Mouse (Mus musculus) intestine, embryonic 14.5 days (tissue): ENCODE results near the gene Pcp2. TPM values are rescaled to one million over a fixed set of nuclear protein-coding genes. Genes with fewer than 3 reads are reported as not detected.

Source experiments
- ATAC-seq: fragments of 200-750 bp; cut with Nextera tagmentation; replicated peaks from 2 replicates; pipeline ENCODE4 v1.8.0; 2017; ENCODE audit warnings: low read depth, moderate number of reproducible peaks, moderate TSS enrichment, moderate library complexity; ENCODE audit not compliant: low FRiP score, low TSS enrichment
- DNase-seq: peaks from one replicate; pipeline ENCODE4 v3.0.0-alpha.2; 2018; ENCODE audit warnings: low spot score
- H3K27ac ChIP-seq: fragments of 300-500 bp; sonication (generic); 2 replicates; pipeline ENCODE4 v1.5.1; 2014; ENCODE audit warnings: low read depth, mild to moderate bottlenecking, control low read depth
- H3K27me3 ChIP-seq: fragments of 300-500 bp; sonication (generic); replicated peaks from 2 replicates; pipeline ENCODE4 v1.6.1; 2014; ENCODE audit warnings: low read length, control low read depth; ENCODE audit not compliant: control insufficient read depth, insufficient read depth
- H3K36me3 ChIP-seq: fragments of 300-500 bp; sonication (generic); 2 replicates; pipeline ENCODE4 v1.6.1; 2014; ENCODE audit warnings: low read length, control low read depth; ENCODE audit not compliant: control insufficient read depth, insufficient read depth
- H3K4me1 ChIP-seq: fragments of 300-500 bp; sonication (generic); replicated peaks from 2 replicates; pipeline ENCODE4 v1.6.1; 2014; ENCODE audit warnings: low read length, control low read depth, mixed read lengths; ENCODE audit not compliant: control insufficient read depth, insufficient read depth
- H3K4me2 ChIP-seq: fragments of 300-500 bp; sonication (generic); 2 replicates; pipeline ENCODE4 v1.6.1; 2014; ENCODE audit warnings: low read length
- H3K4me3 ChIP-seq: fragments of 300-500 bp; sonication (generic); 2 replicates; pipeline ENCODE4 v1.5.1; 2014; ENCODE audit warnings: low read depth, low read length, control low read depth, mixed read lengths
- H3K9ac ChIP-seq: fragments of 300-500 bp; sonication (generic); 2 replicates; pipeline ENCODE4 v1.6.1; 2014; ENCODE audit warnings: mild to moderate bottlenecking, low read length
- H3K9me3 ChIP-seq: fragments of 300-500 bp; sonication (generic); 2 replicates; pipeline ENCODE4 v1.6.1; 2016; ENCODE audit warnings: low read length, control low read depth; ENCODE audit not compliant: control insufficient read depth
- WGBS: fragments of 180-500 bp; shearing (Covaris S2); extraction: QIAGEN DNeasy Blood & Tissue Kit; methylation state at CpG from one replicate; pipeline ENCODE4 v1.1.7; 2014; 5-methylcytosine and 5-hydroxymethylcytosine counted together
- polyA plus RNA-seq: library from polyadenylated mRNA; unstranded; fragments of >200 nt; fragmentation: Nextera tagmentation; extraction: Ambion mirVana; gene quantifications from 2 replicates; pipeline ENCODE4 v1.2.1, GENCODE M21; 2014

The Pcp2 gene
- polyA plus RNA-seq, 1 experiment from 2014 or later: not detected

DNA sequence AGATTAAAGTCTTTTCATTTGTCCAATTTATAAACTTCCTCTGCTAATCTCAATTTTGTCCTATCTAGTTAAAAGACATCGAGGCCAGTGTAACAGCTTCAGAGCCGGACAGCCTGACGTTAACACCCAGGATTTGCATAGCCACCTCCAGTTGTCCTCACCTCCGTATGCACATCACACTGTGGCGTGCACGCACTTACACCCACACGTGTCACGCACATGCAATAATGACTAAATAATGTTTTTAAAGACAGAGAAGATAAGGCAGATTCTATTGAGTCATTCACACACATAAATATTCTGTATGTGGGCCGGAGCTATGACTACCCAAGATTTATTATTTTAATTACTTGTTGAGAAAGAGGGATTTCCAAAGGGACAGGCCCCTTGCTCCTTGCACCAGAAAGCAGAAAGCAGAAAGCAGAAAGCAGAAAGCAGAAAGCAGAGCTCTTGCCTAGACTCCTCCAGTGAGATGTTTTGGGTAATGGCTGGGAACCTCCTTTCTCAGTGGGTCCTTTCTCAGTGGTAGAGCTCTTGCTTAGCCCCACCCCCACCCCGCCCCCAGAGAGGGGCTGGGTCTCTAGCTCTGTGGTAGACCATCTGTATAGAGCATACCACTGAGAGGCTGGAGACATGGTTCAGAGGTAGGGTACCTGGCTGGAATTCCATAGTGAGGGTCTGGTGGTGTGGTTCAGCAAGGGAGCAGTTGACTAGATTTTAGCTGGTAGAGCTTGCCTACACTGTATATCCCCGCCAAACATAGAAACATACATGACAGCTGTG lies 29.6 kb upstream of the Pcp2 start:
- ATAC-seq (no peak), DNase-seq (no peak)
- Histone ChIP-seq H3K4me3 (no peak overlapping the region), H3K27me3 (no peaks in the 10 kb centered on the region), H3K9me3 (no peaks in the 10 kb centered on the region), H3K4me1 (no peaks in the 10 kb centered on the region), H3K27ac (no peak overlapping the region), H3K9ac (no peak overlapping the region), H3K4me2 (no peak overlapping the region), H3K36me3 (no peaks in the 10 kb centered on the region)
- WGBS: 70% methylated on average over 11 of the region's 11 CpGs

DNA sequence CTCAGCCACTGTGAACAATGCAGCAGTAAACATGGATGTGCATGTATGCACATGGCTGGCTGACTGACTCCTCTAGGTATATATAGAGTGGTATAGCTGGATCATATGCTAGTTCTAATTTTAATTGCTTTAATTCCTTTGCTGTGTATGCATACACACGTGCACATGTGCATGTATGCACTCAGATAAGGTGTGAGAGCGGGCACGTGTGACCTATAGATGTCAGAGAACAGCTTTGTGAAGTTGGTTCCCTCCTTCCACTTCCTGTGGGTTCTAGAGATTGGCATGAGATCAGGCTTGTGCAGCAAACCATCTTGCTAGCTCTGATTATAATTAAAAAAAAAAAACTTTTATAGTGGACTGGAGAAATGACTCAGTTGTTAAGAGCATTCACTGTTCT lies 27.5 kb upstream of the Pcp2 start:
- no peak for ATAC-seq

DNA sequence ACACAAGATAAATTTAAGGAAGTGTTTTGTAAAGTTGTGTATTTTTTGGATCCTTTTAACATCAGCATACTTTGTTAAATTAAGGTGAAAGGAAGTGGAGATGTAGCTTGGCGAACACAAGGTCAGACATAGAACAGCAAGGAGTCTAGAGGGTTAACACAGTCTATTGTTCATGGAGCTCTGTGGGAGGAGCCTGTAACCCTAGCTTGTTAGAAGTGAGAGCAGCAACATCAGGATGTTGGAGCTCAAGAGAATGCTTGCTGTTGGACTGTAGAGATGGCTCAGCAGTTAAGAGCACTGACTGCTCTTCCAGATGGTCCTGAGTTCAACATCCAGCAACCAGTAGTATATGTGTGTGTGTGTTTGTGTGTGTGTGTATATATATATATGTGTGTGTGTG lies 23.6 kb upstream of the Pcp2 start:
- 41% methylated on average over 1 of the region's 1 CpGs for WGBS
- Histone ChIP-seq H3K4me2 (no peak overlapping the region), H3K9me3 (no peaks in the 10 kb centered on the region), H3K27ac (no peak overlapping the region), H3K4me3 (no peak overlapping the region), H3K9ac (no peak overlapping the region), H3K27me3 (no peaks in the 10 kb centered on the region), H3K4me1 (no peaks in the 10 kb centered on the region), H3K36me3 (no peaks in the 10 kb centered on the region)
- DNase-seq (no peak), ATAC-seq (no peak)

More for the DNA sequence above, 27.5 kb upstream of the Pcp2 start:
- Histone ChIP-seq H3K9me3 (no peaks in the 10 kb centered on the region), H3K9ac (no peak overlapping the region), H3K4me1 (no peaks in the 10 kb centered on the region), H3K27me3 (no peaks in the 10 kb centered on the region), H3K4me2 (no peak overlapping the region), H3K36me3 (no peaks in the 10 kb centered on the region), H3K27ac (no peak overlapping the region), H3K4me3 (no peak overlapping the region)
- 75% methylated on average over 3 of the region's 3 CpGs for WGBS
- DNase-seq: no peak

DNA sequence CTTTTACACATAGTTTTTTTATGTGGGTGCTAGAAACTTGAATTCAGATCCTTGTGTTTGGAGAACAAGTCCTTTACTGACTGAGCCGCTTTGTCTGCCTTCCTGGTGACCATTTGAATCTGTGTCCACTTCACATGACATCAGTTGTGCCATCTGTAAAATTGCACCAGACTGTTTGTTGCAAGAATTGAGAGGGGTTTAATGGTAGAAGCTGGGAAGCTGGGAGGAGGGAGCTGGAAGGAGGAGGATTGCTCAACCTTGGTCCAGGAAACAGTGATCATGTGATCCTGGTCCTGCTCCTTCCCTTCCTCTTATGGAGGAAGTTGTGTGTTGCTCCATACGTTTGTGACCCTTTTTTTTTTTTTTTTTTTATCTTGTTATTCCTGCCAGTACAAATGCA lies 22.9 kb upstream of the Pcp2 start:
- Histone ChIP-seq H3K36me3 (no peaks in the 10 kb centered on the region), H3K4me2 (no peak overlapping the region), H3K4me1 (no peaks in the 10 kb centered on the region), H3K4me3 (no peak overlapping the region), H3K9me3 (no peaks in the 10 kb centered on the region), H3K9ac (no peak overlapping the region), H3K27me3 (no peaks in the 10 kb centered on the region), H3K27ac (no peak overlapping the region)
- no peak for DNase-seq
- WGBS: 72% methylated on average over 2 of the region's 2 CpGs
- ATAC-seq: no peak

DNA sequence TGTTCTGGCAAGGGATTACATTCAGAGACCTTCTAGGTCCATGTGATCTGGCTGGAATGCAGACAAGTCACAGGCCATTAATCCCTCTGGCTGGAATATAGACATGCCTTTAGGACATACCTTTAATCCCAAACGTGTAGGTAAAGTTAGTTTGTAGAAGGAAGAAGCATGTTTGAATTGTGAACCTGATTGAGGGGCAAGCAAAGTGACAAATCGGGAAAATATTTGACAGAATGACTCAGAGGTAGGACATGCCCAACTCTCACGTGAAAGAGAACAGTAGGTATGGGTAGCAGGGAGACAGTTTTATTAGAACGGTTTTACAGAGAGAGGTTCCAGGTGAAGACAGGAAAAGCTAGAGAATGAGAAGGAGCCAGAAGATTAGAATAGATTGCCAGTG lies 22.2 kb upstream of the Pcp2 start:
- no peaks in the 10 kb centered on the region for H3K4me1 ChIP-seq
- no peaks in the 10 kb centered on the region for H3K9me3 ChIP-seq
- H3K36me3 ChIP-seq: no peaks in the 10 kb centered on the region
- ATAC-seq: no peak
- H3K9ac ChIP-seq: no peak overlapping the region
- WGBS: 80% methylated on average over 4 of the region's 4 CpGs
- H3K4me2 ChIP-seq: no peak overlapping the region
- no peaks in the 10 kb centered on the region for H3K27me3 ChIP-seq
- no peak for DNase-seq
- no peak overlapping the region for H3K27ac ChIP-seq
- H3K4me3 ChIP-seq: no peak overlapping the region

DNA sequence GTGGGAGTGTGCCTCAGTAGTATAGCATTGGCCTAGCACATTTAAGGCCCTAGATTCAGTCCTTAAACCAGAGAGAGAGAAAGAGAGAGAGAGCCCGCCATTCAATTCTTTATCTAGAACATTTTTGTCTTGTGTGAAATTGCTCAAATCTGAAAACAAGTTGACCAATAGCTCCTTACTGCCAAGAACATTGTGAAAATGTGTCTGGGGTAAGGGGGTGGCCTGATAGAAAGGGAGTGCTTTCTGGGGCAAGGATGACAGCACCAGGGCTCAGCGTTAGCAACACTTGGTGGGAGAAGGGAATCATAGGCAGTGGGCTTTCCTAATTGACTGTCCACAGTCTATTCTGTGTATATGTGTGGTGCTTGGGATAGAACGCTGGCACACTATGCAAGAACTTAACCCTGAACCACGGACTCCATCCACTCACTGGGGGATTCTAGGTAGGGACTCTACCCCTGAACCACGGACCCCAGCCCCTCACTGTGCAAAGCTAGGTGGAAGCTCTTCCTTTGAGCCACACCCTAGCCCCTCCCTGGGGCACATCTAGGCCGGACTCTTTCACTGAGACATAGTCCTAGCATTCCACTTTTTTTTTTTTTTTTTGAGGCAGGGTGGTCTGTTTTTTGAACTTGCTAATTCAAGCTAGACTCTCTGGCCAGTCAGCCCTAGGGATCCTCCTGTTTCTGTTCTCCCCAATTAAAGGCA lies 21.6 kb upstream of the Pcp2 start:
- Histone ChIP-seq H3K4me1 (no peaks in the 10 kb centered on the region), H3K36me3 (no peaks in the 10 kb centered on the region), H3K4me2 (no peak overlapping the region), H3K27me3 (no peaks in the 10 kb centered on the region), H3K27ac (no peak overlapping the region), H3K9ac (no peak overlapping the region), H3K4me3 (no peak overlapping the region), H3K9me3 (no peaks in the 10 kb centered on the region)
- DNase-seq (no peak), ATAC-seq (no peak)
- WGBS: 86% methylated on average over 6 of the region's 6 CpGs

DNA sequence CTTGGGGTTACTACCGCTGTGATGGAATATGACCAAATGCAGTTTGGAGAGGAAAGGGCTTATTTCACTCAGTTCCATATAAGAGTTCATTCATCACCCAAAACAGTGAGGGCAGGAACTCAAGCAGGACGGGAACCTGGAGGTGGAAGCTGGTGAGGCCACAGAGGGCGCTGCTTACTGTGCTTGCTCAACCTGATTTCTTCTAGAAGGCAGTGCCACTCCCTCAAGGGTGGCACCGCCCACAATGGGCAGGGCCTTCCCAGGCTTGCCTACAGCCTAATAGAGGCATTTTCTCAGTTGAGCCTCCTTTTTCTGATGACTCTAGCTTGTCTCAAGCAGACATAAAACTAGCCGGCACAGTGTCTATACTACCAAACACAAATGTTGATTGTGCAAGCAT lies 20.5 kb upstream of the Pcp2 start:
- no peaks in the 10 kb centered on the region for H3K27me3 ChIP-seq
- DNase-seq (no peak), ATAC-seq (no peak)
- WGBS: 26% methylated on average over 5 of the region's 5 CpGs
- no peak overlapping the region for H3K4me3 ChIP-seq
- no peak overlapping the region for H3K4me2 ChIP-seq
- H3K27ac ChIP-seq: no peak overlapping the region
- no peaks in the 10 kb centered on the region for H3K9me3 ChIP-seq
- no peaks in the 10 kb centered on the region for H3K4me1 ChIP-seq
- H3K9ac ChIP-seq: no peak overlapping the region
- H3K36me3 ChIP-seq: peaks cover 4% of the 10 kb centered on the region; the same call in 1 of the 2 replicates

DNA sequence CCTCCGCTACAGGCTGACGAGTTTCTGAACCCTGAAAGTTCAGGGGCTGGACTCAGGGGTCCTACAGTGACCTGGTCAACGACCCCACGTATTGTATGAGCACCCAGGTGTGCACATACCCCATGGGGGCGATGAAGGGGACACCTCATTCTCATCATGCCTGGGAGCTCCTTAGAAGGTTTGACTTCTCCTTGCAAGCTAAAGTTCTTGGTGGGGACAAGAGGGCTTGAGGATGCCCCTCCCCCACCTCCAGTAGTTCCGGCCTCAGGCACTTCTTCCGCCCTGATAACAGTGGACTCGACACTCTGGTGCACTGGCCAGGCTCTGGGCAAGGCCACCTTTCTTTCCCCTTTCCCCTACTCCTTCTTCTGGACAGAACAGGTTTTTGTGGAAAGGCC lies 6.1 kb upstream of the Pcp2 start:
- H3K4me2 ChIP-seq: peak overlapping the region; percentile 78
- H3K9ac ChIP-seq: peak overlapping the region; percentile 55
- H3K4me3 ChIP-seq: peak overlapping the region; percentile 59
- peaks cover 12% of the 10 kb centered on the region; the same call in 1 of the 2 replicates for H3K27me3 ChIP-seq
- 21% methylated on average over 8 of the region's 8 CpGs for WGBS
- ATAC-seq: peak; percentile 17; the same call in 1 of the 2 replicates
- 0 out of 2 replicates have a peak, but pooled peaks cover 5% of the 10 kb centered on the region for H3K4me1 ChIP-seq
- peaks cover 12% of the 10 kb centered on the region; the same call in 1 of the 2 replicates for H3K36me3 ChIP-seq
- H3K27ac ChIP-seq: no peak overlapping the region
- peak; percentile 69 for DNase-seq
- H3K9me3 ChIP-seq: no peaks in the 10 kb centered on the region
